Mouse (Mus musculus): ENCODE measurements around the gene Inhba.

GRCm38 (mm10) chr13:16030557-16031057 is 19.0 kb downstream of the Inhba start:
- no peak for TF ChIP-seq POLR2A (IDR thresholded peaks at IDR 0.05; ENCODE audit: borderline replicate concordance, insufficient read depth, low read length)
- TF ChIP-seq CTCF (IDR thresholded peaks at IDR 0.05; ENCODE audit: borderline replicate concordance, insufficient read depth, low read depth, low read length): no peak

Measured in cerebellum, adult 2 months (tissue).